Mouse (Mus musculus) olfactory bulb, adult 2 months (tissue): ENCODE measurements around the gene Smox.

ENCODE experiments used
- CTCF ChIP-seq: fragments of 200-500 bp; IDR thresholded peaks from 2 replicates; pipeline ENCODE4 v1.5.1; 2012; ENCODE audit warnings: low read depth, mild to moderate bottlenecking, low read length, moderate library complexity; ENCODE audit not compliant: insufficient read depth
- POLR2A ChIP-seq: fragments of 200-500 bp; IDR thresholded peaks from 2 replicates; pipeline ENCODE4 v1.6.1; 2012; ENCODE audit warnings: mild to moderate bottlenecking, low read depth, low read length, moderate library complexity; ENCODE audit not compliant: insufficient read depth

DNA sequence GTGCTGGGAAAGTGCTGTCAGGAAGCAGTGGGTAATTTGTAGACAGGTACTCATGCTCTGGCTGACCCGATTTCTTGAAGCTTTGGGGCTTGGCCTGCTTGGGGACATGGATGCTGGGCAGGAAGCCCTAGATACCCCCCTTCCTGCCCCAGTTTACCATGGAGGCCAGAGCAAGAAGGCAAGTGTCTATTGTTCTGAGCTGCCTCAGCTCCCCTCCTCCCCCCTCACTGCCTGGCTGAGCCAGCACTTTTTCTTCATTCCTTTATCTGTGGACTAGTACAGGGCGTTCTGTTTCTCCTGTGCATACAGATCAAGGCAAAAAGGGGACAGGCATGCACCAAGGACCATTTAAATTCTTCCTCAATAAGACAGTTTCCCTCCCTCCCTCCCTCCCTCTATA, 17.2 kb downstream of the Smox start:
- TF ChIP-seq CTCF (no peak), POLR2A (no peak)
